Mouse (Mus musculus) urinary bladder, adult 18-20 months (tissue): ENCODE measurements around the gene Gm17631.
"Not testable (repeated sequence)": the region's sequence is repeated elsewhere in the genome, so short reads cannot be mapped to it uniquely, and the experiment has no call there.

ENCODE experiments used
- DNase-seq, 2 experiments: peaks; one replicate each; pipeline ENCODE4 v3.0.0; 2022; ENCODE audit warnings: low spot score in 2 of 2, mixed read lengths in 2 of 2

Gm17631 gene

GRCm38 (mm10) chr6:129862349-129862748, at the start of gene Gm17631:
TSS of gene Gm17631 (plus strand) at chr6:129862649.
- not testable (repeated sequence) for DNase-seq

GRCm38 (mm10) chr6:129817731-129818130, 44.7 kb upstream of the Gm17631 start:
- no peak for DNase-seq

GRCm38 (mm10) chr6:129824004-129824403, 38.4 kb upstream of the Gm17631 start:
- no peak for DNase-seq

GRCm38 (mm10) chr6:129825559-129825958, 36.9 kb upstream of the Gm17631 start:
- no peak for DNase-seq

GRCm38 (mm10) chr6:129876549-129876948, 14.1 kb downstream of the Gm17631 start, which contains the start of gene Klra17:
TSS of gene Klra17 (minus strand) at chr6:129876672.
- DNase-seq: no peak

GRCm38 (mm10) chr6:129882525-129882924, 20.1 kb downstream of the Gm17631 start:
- DNase-seq: no peak
